Mouse (Mus musculus) liver, postnatal 0 days (tissue): Measurements from ENCODE around the gene Tmem63a. TPM values are rescaled to one million over a fixed set of nuclear protein-coding genes. Genes with fewer than 3 reads are reported as not detected.
A peak's percentile ranks its signal among the peaks of the same experiment; 100 is the strongest.

Source experiments
- ATAC-seq: fragments of 200-750 bp; cut with Nextera tagmentation; 2 replicates; pipeline ENCODE4 v1.8.0; 2017; ENCODE audit warnings: mild to moderate bottlenecking, moderate library complexity
- DNase-seq: peaks from one replicate; pipeline ENCODE4 v3.0.0-alpha.2; 2016
- H3K27ac ChIP-seq: fragments of 300-500 bp; sonication (generic); 2 replicates; pipeline ENCODE4 v1.5.1; 2014; ENCODE audit warnings: antibody characterized with exemption, moderate library complexity, mild to moderate bottlenecking, low read depth
- H3K27me3 ChIP-seq: fragments of 300-500 bp; sonication (generic); 2 replicates; pipeline ENCODE4 v1.6.1; 2014; ENCODE audit warnings: low read length, control low read depth, mixed read lengths; ENCODE audit not compliant: insufficient read depth
- H3K36me3 ChIP-seq: fragments of 300-500 bp; sonication (generic); replicated peaks from 2 replicates; pipeline ENCODE4 v1.6.1; 2014; ENCODE audit warnings: mild to moderate bottlenecking, control low read depth, low read length, moderate library complexity, mixed read lengths; ENCODE audit not compliant: insufficient read depth
- H3K4me1 ChIP-seq: fragments of 300-500 bp; sonication (generic); 2 replicates; pipeline ENCODE4 v1.6.1; 2014; ENCODE audit warnings: antibody characterized with exemption, mild to moderate bottlenecking, control low read depth; ENCODE audit not compliant: insufficient read depth
- H3K4me2 ChIP-seq: fragments of 300-500 bp; sonication (generic); 2 replicates; pipeline ENCODE4 v1.6.1; 2014; ENCODE audit warnings: low read depth, mild to moderate bottlenecking, low read length, moderate library complexity, mixed read lengths
- H3K4me3 ChIP-seq: fragments of 300-500 bp; sonication (generic); 2 replicates; pipeline ENCODE4 v1.5.1; 2014; ENCODE audit warnings: low read depth, low read length
- H3K9ac ChIP-seq: fragments of 300-500 bp; sonication (generic); replicated peaks from 2 replicates; pipeline ENCODE4 v1.6.1; 2014; ENCODE audit warnings: mild to moderate bottlenecking, moderate library complexity
- H3K9me3 ChIP-seq: fragments of 300-500 bp; sonication (generic); 2 replicates; pipeline ENCODE4 v1.6.1; 2016; ENCODE audit warnings: mild to moderate bottlenecking, control low read depth, low read length, mixed read lengths
- CTCF ChIP-seq: sonication (generic); IDR thresholded peaks from 2 replicates; pipeline ENCODE4 v1.5.1; 2016; ENCODE audit warnings: antibody characterized with exemption, low read depth
- EP300 ChIP-seq: IDR thresholded peaks from 2 replicates; pipeline ENCODE4 v1.6.1; 2016; ENCODE audit warnings: antibody characterized with exemption, low read depth, mild to moderate bottlenecking
- WGBS: fragments of 180-500 bp; shearing (Covaris S2); extraction: QIAGEN DNeasy Blood & Tissue Kit; methylation state at CpG from one replicate; pipeline ENCODE4 v1.1.7; 2014; ENCODE audit not compliant: insufficient replicate concordance; 5-methylcytosine and 5-hydroxymethylcytosine counted together
- polyA plus RNA-seq: library from polyadenylated mRNA; unstranded; fragments of >200 nt; fragmentation: Nextera tagmentation; extraction: Ambion mirVana; gene quantifications from 2 replicates; pipeline ENCODE4 v1.2.1, GENCODE M21; 2015

The Tmem63a gene
- polyA plus RNA-seq, 1 experiment from 2014 or later = 7.4 TPM

DNA sequence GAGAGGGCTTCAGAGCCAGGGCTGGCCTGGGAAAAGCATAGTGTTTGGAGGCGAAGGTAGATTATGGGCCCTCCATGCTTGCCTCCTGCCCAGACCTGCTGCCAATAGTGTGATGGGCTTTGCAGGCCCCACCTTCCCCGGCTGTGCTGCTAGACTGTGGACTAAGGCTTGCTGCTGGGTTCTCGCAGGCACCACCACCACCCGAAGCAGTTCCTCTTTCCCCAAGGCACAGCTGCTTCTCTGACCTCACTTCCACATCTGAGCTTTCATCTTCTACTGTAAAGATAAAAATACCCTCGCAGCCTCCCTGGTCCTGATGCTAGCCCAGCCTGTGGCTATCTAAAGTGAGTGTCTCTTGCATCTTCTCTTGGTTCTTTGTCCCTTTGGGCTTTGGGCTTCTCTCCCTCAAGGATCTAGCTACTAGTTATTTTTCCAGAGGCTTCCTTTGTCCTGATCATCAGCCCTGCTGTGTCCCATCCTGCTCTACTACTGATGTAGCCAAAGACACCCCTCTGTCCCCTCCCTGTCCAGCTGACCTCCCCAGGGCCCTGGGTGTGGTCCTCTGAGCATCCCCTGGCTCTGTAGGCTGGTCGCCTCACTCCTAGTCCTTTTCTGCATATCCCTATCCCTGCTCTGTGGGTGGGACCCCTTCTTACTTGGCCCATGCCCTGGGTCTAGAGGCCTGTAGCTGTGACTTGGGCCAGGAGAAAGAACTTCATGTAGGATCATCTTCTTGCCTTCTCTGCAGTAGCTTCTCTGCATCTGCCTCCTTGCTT, 19.7 kb upstream of the Tmem63a start:
- Histone ChIP-seq H3K27me3 (no peaks in the 10 kb centered on the region), H3K4me3 (no peak overlapping the region), H3K9me3 (no peaks in the 10 kb centered on the region), H3K36me3 (no peaks in the 10 kb centered on the region), H3K4me2 (no peak overlapping the region), H3K9ac (no peak overlapping the region), H3K4me1 (no peaks in the 10 kb centered on the region; the same call in 1 of the 2 replicates), H3K27ac (no peak overlapping the region)
- DNase-seq (peak; percentile 49), ATAC-seq (peak; percentile 59)
- TF ChIP-seq EP300 (no peak), CTCF (no peak)
- 43% methylated on average over 6 of the region's 6 CpGs for WGBS

DNA sequence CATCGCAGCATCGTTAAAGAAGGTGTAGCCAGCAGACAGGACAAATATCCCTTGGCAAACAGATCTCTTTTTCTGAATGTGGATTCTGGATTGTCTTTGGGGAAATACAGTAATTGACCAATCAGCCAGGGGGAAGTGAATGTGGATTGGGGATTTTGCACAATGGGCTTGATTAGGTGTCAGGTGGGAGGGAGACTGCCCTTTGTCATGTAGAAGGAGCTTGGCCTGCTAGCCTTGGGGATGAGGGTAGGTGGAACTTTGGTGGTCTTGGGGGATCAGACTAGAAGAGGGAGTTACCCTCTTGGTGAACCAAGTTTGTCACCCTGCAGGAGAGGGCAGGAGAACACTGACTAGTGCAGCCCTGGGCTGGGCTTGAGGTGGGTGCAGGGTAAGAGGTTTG, 17.4 kb upstream of the Tmem63a start:
- TF ChIP-seq EP300 = no peak
- no peak for TF ChIP-seq CTCF
- 63% methylated on average over 2 of the region's 2 CpGs for WGBS
- H3K27ac ChIP-seq = no peak overlapping the region
- ATAC-seq = no peak
- H3K4me2 ChIP-seq = no peak overlapping the region
- no peak overlapping the region for H3K4me3 ChIP-seq
- DNase-seq = no peak
- H3K9me3 ChIP-seq = no peaks in the 10 kb centered on the region
- H3K4me1 ChIP-seq = no peaks in the 10 kb centered on the region; the same call in 1 of the 2 replicates
- no peaks in the 10 kb centered on the region for H3K27me3 ChIP-seq
- H3K9ac ChIP-seq = no peak overlapping the region
- no peaks in the 10 kb centered on the region for H3K36me3 ChIP-seq

DNA sequence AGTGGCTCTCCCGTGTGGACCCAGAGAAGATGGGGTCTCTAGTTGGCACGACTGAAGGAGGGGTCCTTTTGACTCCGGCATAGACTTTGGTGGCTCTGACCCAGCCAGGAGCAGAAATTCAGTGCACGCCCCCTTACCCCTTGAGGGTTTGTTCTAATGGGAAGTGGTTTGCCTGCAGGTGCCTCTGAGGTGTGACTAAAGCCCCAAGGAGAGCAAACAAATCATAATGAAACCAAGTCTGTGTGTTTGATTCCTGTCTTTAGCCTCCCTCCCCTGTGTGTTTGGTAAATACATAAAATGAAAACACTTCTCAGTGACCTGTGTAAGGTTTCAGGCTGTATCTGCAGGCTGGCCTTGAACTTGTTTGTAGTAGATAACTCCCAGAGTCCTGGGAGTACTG, 15.9 kb upstream of the Tmem63a start:
- Histone ChIP-seq H3K4me1 (no peaks in the 10 kb centered on the region; the same call in 1 of the 2 replicates), H3K9me3 (no peaks in the 10 kb centered on the region), H3K27ac (no peak overlapping the region), H3K36me3 (no peaks in the 10 kb centered on the region), H3K9ac (no peak overlapping the region), H3K4me3 (no peak overlapping the region), H3K27me3 (no peaks in the 10 kb centered on the region), H3K4me2 (no peak overlapping the region)
- no peak for ATAC-seq
- no peak for DNase-seq
- TF ChIP-seq CTCF = no peak
- WGBS = 48% methylated on average over 4 of the region's 4 CpGs

DNA sequence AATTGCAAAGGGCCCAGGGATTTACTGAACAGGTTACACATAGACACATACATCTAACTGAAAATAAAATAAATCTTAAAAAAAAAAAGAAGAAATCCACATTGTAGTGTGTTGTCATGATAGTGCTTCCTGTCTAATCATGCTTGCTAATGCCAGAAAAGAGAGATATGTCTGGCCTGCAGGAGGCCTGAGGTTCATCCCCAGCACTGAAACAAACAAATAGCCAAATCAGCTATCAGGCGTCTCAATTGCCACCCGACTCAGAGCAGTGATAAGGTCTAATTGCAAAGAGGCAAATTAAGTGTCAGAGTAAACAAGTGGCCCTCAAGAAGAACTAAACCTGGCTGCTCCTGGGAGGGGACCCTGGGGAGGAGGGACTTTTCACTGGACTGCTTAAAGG, 12.5 kb upstream of the Tmem63a start:
- no peak overlapping the region for H3K27ac ChIP-seq
- 44% methylated on average over 2 of the region's 2 CpGs for WGBS
- ATAC-seq (no peak), DNase-seq (no peak)
- H3K27me3 ChIP-seq = peaks cover 7% of the 10 kb centered on the region; the same call in 1 of the 2 replicates
- no peak overlapping the region for H3K4me2 ChIP-seq
- H3K36me3 ChIP-seq = no peaks in the 10 kb centered on the region
- TF ChIP-seq CTCF (no peak), EP300 (no peak)
- no peaks in the 10 kb centered on the region for H3K9me3 ChIP-seq
- H3K9ac ChIP-seq = no peak overlapping the region
- no peak overlapping the region for H3K4me3 ChIP-seq
- peaks cover 3% of the 10 kb centered on the region for H3K4me1 ChIP-seq

DNA sequence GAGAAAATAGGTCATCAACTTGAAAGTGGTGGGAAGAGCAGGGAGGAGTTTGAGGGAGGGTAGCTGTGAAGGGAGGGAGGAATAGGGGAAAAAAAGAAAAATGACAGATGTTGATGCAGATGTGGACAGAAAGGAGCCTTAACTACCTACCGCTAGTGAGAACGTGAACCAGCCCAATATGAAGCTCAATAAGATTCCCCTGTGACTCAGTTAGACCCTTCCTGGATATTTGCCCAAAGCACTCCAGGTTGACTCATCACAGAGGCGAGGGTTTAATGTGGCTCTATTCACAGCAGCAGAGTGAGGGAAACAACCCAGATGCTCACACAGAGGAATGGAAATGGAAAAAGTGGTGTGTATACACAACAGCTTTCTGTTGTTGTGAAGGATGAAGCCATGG, 11.0 kb upstream of the Tmem63a start:
- whole genome bisulfite sequencing = 85% methylated on average over 3 of the region's 3 CpGs
- Histone ChIP-seq H3K27me3 (peaks cover 18% of the 10 kb centered on the region), H3K4me3 (no peak overlapping the region), H3K4me2 (no peak overlapping the region), H3K36me3 (no peaks in the 10 kb centered on the region), H3K4me1 (peaks cover 3% of the 10 kb centered on the region), H3K9me3 (no peaks in the 10 kb centered on the region), H3K9ac (no peak overlapping the region), H3K27ac (no peak overlapping the region)
- DNase-seq (no peak), ATAC-seq (no peak)
- TF ChIP-seq EP300 = no peak
- TF ChIP-seq CTCF = no peak

DNA sequence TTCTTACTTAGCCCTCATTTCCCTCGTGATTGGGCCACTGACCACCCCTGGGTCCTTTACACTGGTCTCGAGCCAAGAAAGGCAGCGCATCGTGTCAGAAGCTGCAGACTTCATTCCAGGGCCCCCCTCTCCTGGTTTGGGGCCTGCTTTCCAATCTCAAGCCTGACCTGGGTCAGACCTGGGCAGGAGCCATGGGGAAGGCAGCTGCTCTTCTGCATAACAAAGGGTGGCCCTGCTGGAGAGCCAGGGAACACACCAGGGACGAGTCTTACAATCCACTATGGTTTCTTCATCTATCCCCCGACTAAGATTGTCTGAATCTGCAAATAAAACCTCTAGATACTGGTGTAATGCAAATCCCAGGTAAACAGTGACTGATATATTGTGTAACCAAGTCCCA, 8.5 kb upstream of the Tmem63a start:
- Histone ChIP-seq H3K4me1 (peaks cover 17% of the 10 kb centered on the region), H3K9me3 (no peaks in the 10 kb centered on the region), H3K9ac (no peak overlapping the region), H3K4me2 (no peak overlapping the region), H3K36me3 (no peaks in the 10 kb centered on the region), H3K4me3 (no peak overlapping the region), H3K27me3 (peaks cover 18% of the 10 kb centered on the region), H3K27ac (no peak overlapping the region)
- DNase-seq = no peak
- no peak for TF ChIP-seq CTCF
- no peak for TF ChIP-seq EP300
- no peak for ATAC-seq
- 58% methylated on average over 6 of the region's 6 CpGs for WGBS
